14 mouse cellular contexts compared by ENCODE assay signal in genomic region chr16:49572485-49573170, GRCm38 (mm10).
DNase-seq lines count a peak whose midpoint lies in the region; ATAC-seq and TF ChIP-seq lines count a peak whose summit lies in the region.
"Had no signal": no experiment of that assay in that cellular context is flagged by ENCODE, and none has a peak within 500 bp of the region (broad histone marks: within the 10 kb centered on the region; RNA-seq: fewer than 3 reads in every experiment).

No protein-coding gene starts in this region.

- H3K9ac ChIP-seq in heart, embryonic 16.5 days (ENCODE audit: low read length), result no peak overlapping the region
- no peak overlapping the region for H3K9ac ChIP-seq in heart, embryonic 11.5 days (ENCODE audit: low read depth, low read length)
- no peak overlapping the region for H3K9ac ChIP-seq in lung, postnatal 0 days (replicated peaks; ENCODE audit: low read depth)
- H3K9ac ChIP-seq in hindbrain, embryonic 12.5 days, result no peak overlapping the region
- no peak overlapping the region for H3K9ac ChIP-seq in neural tube, embryonic 13.5 days
- H3K9ac ChIP-seq: heart, embryonic 12.5 days had no signal

- peak; percentile 46 for DNase-seq in lung, postnatal 0 days (ENCODE audit: low spot score)
- no peak for DNase-seq in lung, postnatal 4 days
- DNase-seq in testis, postnatal 10 days (ENCODE audit: low spot score), result no peak
- DNase-seq: adrenal gland, postnatal 36 days; B cell, adult 2 months; kidney, adult 11 months had no signal

- no peak overlapping the region for H3K4me3 ChIP-seq in heart, embryonic 16.5 days (ENCODE audit: low read length)
- H3K4me3 ChIP-seq in heart, embryonic 11.5 days (ENCODE audit: low read depth, low read length), result no peak overlapping the region
- H3K4me3 ChIP-seq in lung, postnatal 0 days (ENCODE audit: low read depth, low read length), result no peak overlapping the region
- H3K4me3 ChIP-seq in hindbrain, embryonic 12.5 days, result no peak overlapping the region
- no peak overlapping the region for H3K4me3 ChIP-seq in neural tube, embryonic 13.5 days
- H3K4me3 ChIP-seq: erythroblast, embryonic 14.5 days; heart, embryonic 12.5 days had no signal

- no peaks in the 10 kb centered on the region for H3K9me3 ChIP-seq in heart, embryonic 16.5 days (replicated peaks; ENCODE audit: control insufficient read depth, low read length)
- H3K9me3 ChIP-seq in heart, embryonic 11.5 days (replicated peaks; ENCODE audit: control insufficient read depth, low read length), result no peaks in the 10 kb centered on the region
- H3K9me3 ChIP-seq in lung, postnatal 0 days (ENCODE audit: low read length), result no peaks in the 10 kb centered on the region
- no peaks in the 10 kb centered on the region for H3K9me3 ChIP-seq in hindbrain, embryonic 12.5 days (replicated peaks)
- no peaks in the 10 kb centered on the region for H3K9me3 ChIP-seq in neural tube, embryonic 13.5 days
- H3K9me3 ChIP-seq: heart, embryonic 12.5 days had no signal

- H3K4me1 ChIP-seq in heart, embryonic 16.5 days (ENCODE audit: control insufficient read depth, insufficient read depth, low read length), result peaks cover 9% of the 10 kb centered on the region; the same call in 1 of the 2 replicates
- H3K4me1 ChIP-seq in heart, embryonic 11.5 days (ENCODE audit: control insufficient read depth, insufficient read depth, low read length), result no peaks in the 10 kb centered on the region
- H3K4me1 ChIP-seq in lung, postnatal 0 days (ENCODE audit: insufficient read depth, low read depth, low read length), result no peaks in the 10 kb centered on the region
- H3K4me1 ChIP-seq in hindbrain, embryonic 12.5 days, result peaks cover 4% of the 10 kb centered on the region; the same call in 1 of the 2 replicates
- peaks cover 13% of the 10 kb centered on the region for H3K4me1 ChIP-seq in neural tube, embryonic 13.5 days (replicated peaks)
- H3K4me1 ChIP-seq: heart, embryonic 12.5 days had no signal

- no peak for TF ChIP-seq CTCF in lung, postnatal 0 days (IDR thresholded peaks at IDR 0.05)

- peak; percentile 65; the same call in 1 of the 2 replicates for ATAC-seq in heart, embryonic 16.5 days (replicated peaks; ENCODE audit: extremely low read depth, insufficient read depth, low FRiP score)
- ATAC-seq in heart, embryonic 11.5 days (replicated peaks; ENCODE audit: insufficient number of reproducible peaks, low FRiP score, low TSS enrichment), result no peak
- no peak; the same call in 1 of the 2 replicates for ATAC-seq in lung, postnatal 0 days
- peak; percentile 90 for ATAC-seq in hindbrain, embryonic 12.5 days (ENCODE audit: low FRiP score)
- ATAC-seq in neural tube, embryonic 13.5 days (ENCODE audit: low read depth), result peak; percentile 78
- no peak for ATAC-seq in erythroid progenitor cell, adult 5-6 weeks (replicated peaks; ENCODE audit: low FRiP score, poor library complexity, severe bottlenecking)

- no peaks in the 10 kb centered on the region for H3K27me3 ChIP-seq in heart, embryonic 16.5 days (ENCODE audit: control insufficient read depth, insufficient read depth, low read length)
- no peaks in the 10 kb centered on the region for H3K27me3 ChIP-seq in heart, embryonic 11.5 days (ENCODE audit: control insufficient read depth, insufficient read depth, low read length)
- no peaks in the 10 kb centered on the region for H3K27me3 ChIP-seq in lung, postnatal 0 days (replicated peaks; ENCODE audit: insufficient read depth, low read length)
- no peaks in the 10 kb centered on the region for H3K27me3 ChIP-seq in hindbrain, embryonic 12.5 days
- no peaks in the 10 kb centered on the region for H3K27me3 ChIP-seq in neural tube, embryonic 13.5 days
- H3K27me3 ChIP-seq: heart, embryonic 12.5 days had no signal

- peak overlapping the region; percentile 12 for H3K4me2 ChIP-seq in heart, embryonic 16.5 days (ENCODE audit: low read depth, low read length)
- no peak overlapping the region for H3K4me2 ChIP-seq in heart, embryonic 11.5 days
- no peak overlapping the region for H3K4me2 ChIP-seq in lung, postnatal 0 days (replicated peaks; ENCODE audit: low read depth, low read length)
- peak overlapping the region; percentile 7; the same call in 1 of the 2 replicates for H3K4me2 ChIP-seq in hindbrain, embryonic 12.5 days (replicated peaks)
- H3K4me2 ChIP-seq in neural tube, embryonic 13.5 days, result peak overlapping the region; percentile 32
- H3K4me2 ChIP-seq: heart, embryonic 12.5 days had no signal

- H3K27ac ChIP-seq in heart, embryonic 16.5 days (ENCODE audit: low read length), result no peak overlapping the region
- H3K27ac ChIP-seq in heart, embryonic 11.5 days (ENCODE audit: low read depth, low read length), result no peak overlapping the region
- no peak overlapping the region for H3K27ac ChIP-seq in lung, postnatal 0 days (ENCODE audit: low read length)
- H3K27ac ChIP-seq in hindbrain, embryonic 12.5 days, result no peak overlapping the region
- H3K27ac ChIP-seq in neural tube, embryonic 13.5 days (replicated peaks), result no peak overlapping the region; the same call in 1 of the 2 replicates
- H3K27ac ChIP-seq: macrophage had no signal

- TF ChIP-seq EP300 in lung, postnatal 0 days (IDR thresholded peaks at IDR 0.05), result 0 out of 2 replicates have a peak, but pooled peaks have one; percentile 24

- H3K36me3 ChIP-seq in heart, embryonic 16.5 days (ENCODE audit: control insufficient read depth, insufficient read depth), result no peaks in the 10 kb centered on the region
- H3K36me3 ChIP-seq in heart, embryonic 11.5 days (ENCODE audit: control insufficient read depth, insufficient read depth, low read length), result no peaks in the 10 kb centered on the region
- H3K36me3 ChIP-seq in lung, postnatal 0 days (ENCODE audit: insufficient read depth, low read length), result no peaks in the 10 kb centered on the region
- H3K36me3 ChIP-seq in hindbrain, embryonic 12.5 days, result no peaks in the 10 kb centered on the region
- H3K36me3 ChIP-seq in neural tube, embryonic 13.5 days, result no peaks in the 10 kb centered on the region
- H3K36me3 ChIP-seq: heart, embryonic 12.5 days had no signal

- 45% methylated on average over 12 of the region's 12 CpGs for WGBS in heart, embryonic 16.5 days
- WGBS in heart, embryonic 11.5 days (ENCODE audit: insufficient replicate concordance), result 73% methylated on average over 12 of the region's 12 CpGs
- 55% methylated on average over 12 of the region's 12 CpGs for WGBS in lung, postnatal 0 days
- 44% methylated on average over 12 of the region's 12 CpGs for WGBS in hindbrain, embryonic 12.5 days
- WGBS in neural tube, embryonic 13.5 days, result 39% methylated on average over 12 of the region's 12 CpGs

Comparison
In these comparisons a context has a peak if more than half of its experiments do, and no peak if none do; other contexts are left out.
1. ATAC-seq: peak in heart, embryonic 16.5 days (single experiment), hindbrain, embryonic 12.5 days (single experiment) and neural tube, embryonic 13.5 days (single experiment); none in heart, embryonic 11.5 days (single experiment), lung, postnatal 0 days (single experiment) and erythroid progenitor cell, adult 5-6 weeks (single experiment).
2. H3K4me2 ChIP-seq: peak in heart, embryonic 16.5 days (single experiment), hindbrain, embryonic 12.5 days (single experiment) and neural tube, embryonic 13.5 days (single experiment); none in heart, embryonic 11.5 days (single experiment) and lung, postnatal 0 days (single experiment).